Mouse (Mus musculus) erythroblast, embryonic 14.5 days (primary cell): Measurements from ENCODE around the gene Dctpp1.

Source experiments
- GATA1 ChIP-seq: IDR thresholded peaks from 2 replicates; pipeline ENCODE4 v1.6.1; 2012; ENCODE audit warnings: low read length, inconsistent platforms, mixed read lengths
- TAL1 ChIP-seq: IDR thresholded peaks from 3 replicates; pipeline ENCODE4 v1.6.1; 2012; ENCODE audit warnings: low read length, inconsistent platforms, mixed read lengths

DNA sequence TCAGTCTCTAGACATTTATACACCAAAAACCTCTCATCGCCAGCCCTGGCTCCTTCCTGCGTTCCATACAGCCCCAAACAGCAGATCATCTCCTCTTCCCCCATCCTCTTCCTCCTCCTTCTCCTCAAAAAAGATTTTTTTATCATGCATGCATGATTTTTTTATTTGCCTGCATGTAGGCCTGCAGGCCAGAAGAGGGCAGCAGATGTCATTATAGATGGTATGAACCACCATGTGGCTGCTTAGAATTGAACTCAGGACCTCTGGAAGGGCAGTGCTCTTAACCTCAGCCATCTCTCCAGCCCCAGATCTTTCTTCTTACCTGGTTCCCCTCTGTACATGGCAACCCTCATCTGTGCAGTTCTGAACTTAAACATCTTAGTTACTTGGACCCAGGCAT is 8.1 kb downstream of the Dctpp1 start:
- no peak for TF ChIP-seq TAL1
- TF ChIP-seq GATA1 = no peak
